Mouse (Mus musculus) liver, postnatal 0 days (tissue): ENCODE results near the gene Gm5346.

Source experiments
- CTCF ChIP-seq: sonication (generic); IDR thresholded peaks from 2 replicates; pipeline ENCODE4 v1.5.1; 2016; ENCODE audit warnings: antibody characterized with exemption, low read depth
- EP300 ChIP-seq: IDR thresholded peaks from 2 replicates; pipeline ENCODE4 v1.6.1; 2016; ENCODE audit warnings: antibody characterized with exemption, low read depth, mild to moderate bottlenecking

- no peak for TF ChIP-seq CTCF
- no peak for TF ChIP-seq EP300
Observed at GRCm38 (mm10) chr8:43627176-43627575, at the start of gene Gm5346.
